Mouse (Mus musculus) C3H10T1/2 (cell line): Measurements from ENCODE around the gene Snrpf. TPM values are rescaled to one million over a fixed set of nuclear protein-coding genes. Genes with fewer than 3 reads are reported as not detected.

Source experiments
- polyA plus RNA-seq, 2 experiments: library from polyadenylated mRNA; unstranded; fragments of >200 nt; fragmentation: generic; extraction: Trizol; gene quantifications; one replicate each; pipeline ENCODE4 v1.2.1; 2012; ENCODE audit warnings: missing spikeins in 2 of 2

Gene Snrpf
- 100 to 1,000 TPM; 167 to 224 TPM for polyA plus RNA-seq

GRCm38 (mm10) chr10:93589281-93589848 is at the start of gene Snrpf:
Gene Snrpf, minus strand, starts transcription at chr10:93589706.

GRCm38 (mm10) chr10:93540431-93541210 is 48.9 kb downstream of the Snrpf start, which contains the start of gene Ccdc38:
Gene Ccdc38, plus strand, starts transcription at chr10:93540632.

GRCm38 (mm10) chr10:93539775-93540430 is 49.6 kb downstream of the Snrpf start, which contains the start of gene Amdhd1:
Gene Amdhd1, minus strand, starts transcription at chr10:93540033.

Other genes starting within 250 kb of the Snrpf start
- 10 to 100 TPM; 52.2 to 74.7 TPM for gene Lta4h, start 136.3 kb downstream of the Snrpf start, polyA plus RNA-seq
- gene Hal, start 100.9 kb downstream of the Snrpf start, polyA plus RNA-seq = under 1 TPM; 0.04 to 0.30 TPM
- under 1 TPM; 0.06 TPM for gene Amdhd1, start 49.7 kb downstream of the Snrpf start, polyA plus RNA-seq
- under 1 TPM; 0.01 to 0.07 TPM for gene Ccdc38, start 49.1 kb downstream of the Snrpf start, polyA plus RNA-seq
- gene Ntn4, start 51.0 kb upstream of the Snrpf start, polyA plus RNA-seq = under 1 TPM; 0.06 to 0.28 TPM
- gene Usp44, start 241.8 kb upstream of the Snrpf start, polyA plus RNA-seq = under 1 TPM; 0.02 TPM